Mouse (Mus musculus) intestine, embryonic 14.5 days (tissue): Measurements from ENCODE around the gene Hist1h1e. TPM values are rescaled to one million over a fixed set of nuclear protein-coding genes. Genes with fewer than 3 reads are reported as not detected.
"Not testable (repeated sequence)": the region's sequence is repeated elsewhere in the genome, so short reads cannot be mapped to it uniquely, and the experiment has no call there.

Experiments
- ATAC-seq: fragments of 200-750 bp; cut with Nextera tagmentation; replicated peaks from 2 replicates; pipeline ENCODE4 v1.8.0; 2017; ENCODE audit warnings: low read depth, moderate number of reproducible peaks, moderate TSS enrichment, moderate library complexity; ENCODE audit not compliant: low FRiP score, low TSS enrichment
- DNase-seq: peaks from one replicate; pipeline ENCODE4 v3.0.0-alpha.2; 2018; ENCODE audit warnings: low spot score
- H3K27ac ChIP-seq: fragments of 300-500 bp; sonication (generic); 2 replicates; pipeline ENCODE4 v1.5.1; 2014; ENCODE audit warnings: low read depth, mild to moderate bottlenecking, control low read depth
- H3K27me3 ChIP-seq: fragments of 300-500 bp; sonication (generic); replicated peaks from 2 replicates; pipeline ENCODE4 v1.6.1; 2014; ENCODE audit warnings: low read length, control low read depth; ENCODE audit not compliant: control insufficient read depth, insufficient read depth
- H3K36me3 ChIP-seq: fragments of 300-500 bp; sonication (generic); 2 replicates; pipeline ENCODE4 v1.6.1; 2014; ENCODE audit warnings: low read length, control low read depth; ENCODE audit not compliant: control insufficient read depth, insufficient read depth
- H3K4me1 ChIP-seq: fragments of 300-500 bp; sonication (generic); replicated peaks from 2 replicates; pipeline ENCODE4 v1.6.1; 2014; ENCODE audit warnings: low read length, control low read depth, mixed read lengths; ENCODE audit not compliant: control insufficient read depth, insufficient read depth
- H3K4me2 ChIP-seq: fragments of 300-500 bp; sonication (generic); 2 replicates; pipeline ENCODE4 v1.6.1; 2014; ENCODE audit warnings: low read length
- H3K4me3 ChIP-seq: fragments of 300-500 bp; sonication (generic); 2 replicates; pipeline ENCODE4 v1.5.1; 2014; ENCODE audit warnings: low read depth, low read length, control low read depth, mixed read lengths
- H3K9ac ChIP-seq: fragments of 300-500 bp; sonication (generic); 2 replicates; pipeline ENCODE4 v1.6.1; 2014; ENCODE audit warnings: mild to moderate bottlenecking, low read length
- H3K9me3 ChIP-seq: fragments of 300-500 bp; sonication (generic); 2 replicates; pipeline ENCODE4 v1.6.1; 2016; ENCODE audit warnings: low read length, control low read depth; ENCODE audit not compliant: control insufficient read depth
- WGBS: fragments of 180-500 bp; shearing (Covaris S2); extraction: QIAGEN DNeasy Blood & Tissue Kit; methylation state at CpG from one replicate; pipeline ENCODE4 v1.1.7; 2014; 5-methylcytosine and 5-hydroxymethylcytosine counted together
- microRNA-seq: library from miRNA; unstranded; fragments of <30 nt; microRNA quantifications from one replicate; pipeline ENCODE4, GENCODE M21; 2016
- polyA plus RNA-seq: library from polyadenylated mRNA; unstranded; fragments of >200 nt; fragmentation: Nextera tagmentation; extraction: Ambion mirVana; gene quantifications from 2 replicates; pipeline ENCODE4 v1.2.1, GENCODE M21; 2014

The Hist1h1e gene
- polyA plus RNA-seq, 1 experiment from 2014 or later = 16.6 TPM

DNA sequence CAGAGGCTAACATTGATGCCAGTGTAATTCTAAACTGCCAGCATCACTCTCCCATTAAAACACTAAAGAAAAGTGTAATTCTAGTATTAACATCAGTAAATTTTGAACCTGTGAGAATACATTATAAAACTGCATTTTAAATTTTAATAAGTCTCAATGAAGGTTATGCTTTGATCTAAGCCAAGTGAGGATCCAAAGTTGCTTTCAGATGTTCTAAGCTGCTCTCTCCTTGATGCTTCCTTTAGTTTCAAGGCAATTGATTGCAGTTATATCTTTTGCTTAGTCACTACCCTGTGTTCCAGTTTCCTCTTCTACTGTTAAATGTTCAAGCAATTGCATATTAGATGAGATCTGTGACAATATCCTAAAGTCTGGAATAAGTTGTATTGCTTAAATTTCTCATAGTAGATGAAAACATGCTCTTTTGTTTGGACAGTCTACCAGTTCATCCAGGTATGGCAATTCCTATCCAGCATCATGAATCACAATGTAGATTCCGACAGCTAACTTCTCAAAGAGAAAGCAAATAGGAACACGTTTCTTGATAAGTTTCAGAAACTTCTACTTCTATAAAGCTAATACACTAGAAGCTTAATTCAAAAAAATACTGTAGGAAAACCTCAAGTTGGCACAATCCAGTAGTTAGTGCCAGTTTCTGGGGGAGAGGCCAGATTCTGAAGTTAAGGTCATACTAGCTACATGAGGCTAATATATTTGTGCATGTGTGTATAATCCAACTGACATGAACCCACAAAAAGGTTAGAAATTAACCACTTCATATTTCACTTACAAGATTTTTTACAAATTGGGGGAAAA lies 49.9 kb downstream of the Hist1h1e start:
- 19% methylated on average over 2 of the region's 2 CpGs for WGBS
- Histone ChIP-seq H3K27ac (peak overlapping the region; percentile 98), H3K4me2 (peak overlapping the region; percentile 79), H3K27me3 (no peaks in the 10 kb centered on the region), H3K36me3 (no peaks in the 10 kb centered on the region), H3K9ac (peak overlapping the region; percentile 83), H3K4me3 (peak overlapping the region; percentile 59), H3K4me1 (peaks cover 14% of the 10 kb centered on the region), H3K9me3 (no peaks in the 10 kb centered on the region)
- DNase-seq = no peak
- ATAC-seq = no peak

DNA sequence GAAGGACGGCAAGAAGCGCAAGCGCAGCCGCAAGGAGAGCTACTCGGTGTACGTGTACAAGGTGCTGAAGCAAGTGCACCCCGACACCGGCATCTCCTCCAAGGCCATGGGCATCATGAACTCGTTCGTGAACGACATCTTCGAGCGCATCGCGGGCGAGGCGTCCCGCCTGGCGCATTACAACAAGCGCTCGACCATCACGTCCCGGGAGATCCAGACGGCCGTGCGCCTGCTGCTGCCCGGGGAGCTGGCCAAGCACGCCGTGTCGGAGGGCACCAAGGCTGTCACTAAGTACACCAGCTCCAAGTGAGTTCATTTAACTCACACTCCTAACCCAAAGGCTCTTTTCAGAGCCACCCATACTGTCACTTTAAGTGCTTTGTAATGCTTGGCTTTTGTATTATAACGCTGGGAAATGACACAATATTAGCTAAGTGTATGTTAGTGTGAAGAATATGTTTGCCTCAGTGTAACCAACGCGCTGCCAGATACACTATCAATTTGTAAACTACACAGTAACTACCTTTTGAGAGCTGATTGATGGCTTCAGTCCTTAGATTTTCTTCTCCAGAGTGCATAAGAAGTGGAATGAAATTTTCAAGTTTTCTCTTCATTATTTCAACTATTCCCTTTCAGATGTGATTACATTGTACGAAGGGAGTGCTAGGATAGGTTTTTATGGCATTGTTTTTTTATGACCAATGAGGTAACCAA lies 50.7 kb downstream of the Hist1h1e start:
- DNase-seq, ATAC-seq, H3K4me1 ChIP-seq, H3K36me3 ChIP-seq, H3K27me3 ChIP-seq, H3K9me3 ChIP-seq: not testable (repeated sequence)
- peak overlapping the region; percentile 59 for H3K4me3 ChIP-seq
- H3K4me2 ChIP-seq = peak overlapping the region; percentile 79
- peak overlapping the region; percentile 98 for H3K27ac ChIP-seq
- WGBS = under 1% methylated on average over 12 of the region's 34 CpGs
- H3K9ac ChIP-seq = peak overlapping the region; percentile 83

DNA sequence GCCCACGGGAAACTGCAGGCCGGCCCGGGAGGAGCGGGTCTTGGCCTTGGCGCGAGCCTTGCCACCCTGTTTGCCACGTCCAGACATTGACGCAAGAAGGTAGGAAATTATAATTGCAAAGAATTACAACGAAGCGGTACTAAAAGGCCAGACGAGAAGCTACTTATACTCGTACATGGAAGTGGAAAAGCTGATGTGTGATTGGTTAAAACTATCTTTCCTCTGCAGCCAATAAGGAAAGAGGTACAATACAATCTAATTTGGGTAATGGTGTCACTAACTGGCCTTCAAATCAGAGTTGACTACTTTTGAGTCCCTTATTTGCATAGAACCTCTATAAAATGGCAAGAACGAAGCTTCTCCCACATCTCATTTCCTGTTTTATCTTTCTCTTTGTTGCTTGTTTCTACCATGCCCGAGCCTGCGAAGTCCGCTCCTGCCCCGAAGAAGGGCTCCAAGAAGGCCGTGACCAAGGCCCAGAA lies 51.3 kb downstream of the Hist1h1e start, which contains the start of the genes Hist1h2ae and Hist1h2bg:
Hist1h2ae (minus strand) TSS at position 199 of the 482 bp plus-strand sequence.
Hist1h2bg (plus strand) TSS at position 375 of the 482 bp plus-strand sequence.
- ATAC-seq (peak; percentile 85), DNase-seq (peak; percentile 86)
- Histone ChIP-seq H3K4me2 (peak within 1 kb of the TSS; percentile 79), H3K4me1 (0 out of 2 replicates have a peak, but pooled peaks cover 3% of the 10 kb centered on the region), H3K27me3 (no peaks in the 10 kb centered on the region), H3K9me3 (no peaks in the 10 kb centered on the region), H3K4me3 (peak within 1 kb of the TSS; percentile 59), H3K27ac (peak within 1 kb of the TSS; percentile 98), H3K36me3 (no peaks in the 10 kb centered on the region), H3K9ac (peak within 1 kb of the TSS; percentile 83)
- WGBS = under 1% methylated on average over 18 of the region's 18 CpGs

Small RNAs within 50 kb of the gene (microRNA-seq; reads per million reads assigned to microRNA genes)
- not detected for gene Gm44359
- not detected for gene Gm44394

Other genes starting within 250 kb of the Hist1h1e start
- 11.9 and 13.8 TPM in 2 replicates for gene Abt1, start 198.7 kb downstream of the Hist1h1e start, polyA plus RNA-seq
- 0.05 and 0.11 TPM in 2 replicates for gene Btn1a1, start 156.7 kb downstream of the Hist1h1e start, polyA plus RNA-seq
- 0.14 and 0.52 TPM in 2 replicates for gene Btn2a2, start 133.7 kb downstream of the Hist1h1e start, polyA plus RNA-seq
- 6.5 and 6.9 TPM in 2 replicates for gene Hist1h4h, start 91.5 kb downstream of the Hist1h1e start, polyA plus RNA-seq
- 12.1 and 15.7 TPM in 2 replicates for gene Hist1h2af, start 88.7 kb downstream of the Hist1h1e start, polyA plus RNA-seq
- gene Hist1h3g, start 87.1 kb downstream of the Hist1h1e start, polyA plus RNA-seq = 6.1 and 8.1 TPM in 2 replicates
- gene Hist1h2bh, start 79.2 kb downstream of the Hist1h1e start, polyA plus RNA-seq = 0.47 and 1.1 TPM in 2 replicates
- 1.1 and 1.2 TPM in 2 replicates for gene Hist1h3f, start 78.5 kb downstream of the Hist1h1e start, polyA plus RNA-seq
- gene Hist1h4f, start 70.9 kb downstream of the Hist1h1e start, polyA plus RNA-seq = 1.3 and 1.4 TPM in 2 replicates
- 0.64 and 0.90 TPM in 2 replicates for gene Hist1h1d, start 69.3 kb downstream of the Hist1h1e start, polyA plus RNA-seq
- gene Hist1h3e, start 60.2 kb downstream of the Hist1h1e start, polyA plus RNA-seq = 9.3 and 9.7 TPM in 2 replicates
- gene Hist1h2ae, start 51.3 kb downstream of the Hist1h1e start, polyA plus RNA-seq = 106 and 114 TPM in 2 replicates
- gene Hist1h2bg, start 51.2 kb downstream of the Hist1h1e start, polyA plus RNA-seq = 6.1 and 7.6 TPM in 2 replicates
- 7.0 and 7.1 TPM in 2 replicates for gene Hist1h2bf, start 48.4 kb downstream of the Hist1h1e start, polyA plus RNA-seq
- gene Hist1h2ad, start 48.2 kb downstream of the Hist1h1e start, polyA plus RNA-seq = 2.2 and 4.2 TPM in 2 replicates
- 9.6 and 12.5 TPM in 2 replicates for gene Hist1h3d, start 46.8 kb downstream of the Hist1h1e start, polyA plus RNA-seq
- 111 and 114 TPM in 2 replicates for gene Hist1h4d, start 41.0 kb downstream of the Hist1h1e start, polyA plus RNA-seq
- gene Hist1h2be, start 1.4 kb downstream of the Hist1h1e start, polyA plus RNA-seq = 1.5 and 1.9 TPM in 2 replicates
- gene Hist1h2ac, start 61.4 kb upstream of the Hist1h1e start, polyA plus RNA-seq = 1.4 and 1.6 TPM in 2 replicates
- gene Hist1h2bc, start 61.6 kb upstream of the Hist1h1e start, polyA plus RNA-seq = 46.3 and 57.5 TPM in 2 replicates
- gene Hist1h1t, start 73.3 kb upstream of the Hist1h1e start, polyA plus RNA-seq = 0.27 TPM in 1 of 2 replicates, not detected in the other
- 6.7 and 10.4 TPM in 2 replicates for gene Hist1h4c, start 75.9 kb upstream of the Hist1h1e start, polyA plus RNA-seq
- gene Hfe, start 88.3 kb upstream of the Hist1h1e start, polyA plus RNA-seq = 7.2 and 7.8 TPM in 2 replicates
- gene Hist1h1c, start 116.2 kb upstream of the Hist1h1e start, polyA plus RNA-seq = 24.4 and 30.8 TPM in 2 replicates
- 6.9 and 7.9 TPM in 2 replicates for gene Hist1h3c, start 123.0 kb upstream of the Hist1h1e start, polyA plus RNA-seq
- 2.5 and 5.0 TPM in 2 replicates for gene Hist1h2bb, start 124.2 kb upstream of the Hist1h1e start, polyA plus RNA-seq
- 49.6 and 49.8 TPM in 2 replicates for gene Hist1h2ab, start 128.6 kb upstream of the Hist1h1e start, polyA plus RNA-seq
- 13.9 and 15.5 TPM in 2 replicates for gene Hist1h3b, start 129.7 kb upstream of the Hist1h1e start, polyA plus RNA-seq
- 3.9 and 6.4 TPM in 2 replicates for gene Hist1h4b, start 134.5 kb upstream of the Hist1h1e start, polyA plus RNA-seq
- 0.65 and 1.3 TPM in 2 replicates for gene Hist1h4a, start 138.7 kb upstream of the Hist1h1e start, polyA plus RNA-seq
- 8.4 and 10.0 TPM in 2 replicates for gene Hist1h3a, start 139.8 kb upstream of the Hist1h1e start, polyA plus RNA-seq
- 3.1 and 4.2 TPM in 2 replicates for gene Hist1h1a, start 141.1 kb upstream of the Hist1h1e start, polyA plus RNA-seq
- gene Trim38, start 147.4 kb upstream of the Hist1h1e start, polyA plus RNA-seq = 0.12 TPM in 1 of 2 replicates, not detected in the other
- 0.05 TPM in 1 of 2 replicates, not detected in the other for gene Slc17a2, start 184.4 kb upstream of the Hist1h1e start, polyA plus RNA-seq
- 0.04 and 0.08 TPM in 2 replicates for gene Slc17a3, start 216.9 kb upstream of the Hist1h1e start, polyA plus RNA-seq
- gene Slc17a1, start 245.2 kb upstream of the Hist1h1e start, polyA plus RNA-seq = 0.31 and 0.53 TPM in 2 replicates